Mouse (Mus musculus) intestine, postnatal 0 days (tissue): ENCODE measurements around the gene Ncstn. TPM values are rescaled to one million over a fixed set of nuclear protein-coding genes. Genes with fewer than 3 reads are reported as not detected.

Experiments
- ATAC-seq: fragments of 200-750 bp; cut with Nextera tagmentation; 2 replicates; pipeline ENCODE4 v1.8.0; 2017; ENCODE audit warnings: mild to moderate bottlenecking, moderate TSS enrichment, moderate library complexity
- H3K27ac ChIP-seq: fragments of 300-500 bp; sonication (generic); 2 replicates; pipeline ENCODE4 v1.5.1; 2014; ENCODE audit warnings: mild to moderate bottlenecking, low read depth, low read length, moderate library complexity
- H3K27me3 ChIP-seq: fragments of 300-500 bp; sonication (generic); replicated peaks from 2 replicates; pipeline ENCODE4 v1.6.1; 2014; ENCODE audit warnings: low read length, mixed read lengths; ENCODE audit not compliant: control insufficient read depth, insufficient read depth
- H3K36me3 ChIP-seq: fragments of 300-500 bp; sonication (generic); 2 replicates; pipeline ENCODE4 v1.6.1; 2014; ENCODE audit warnings: mild to moderate bottlenecking, moderate library complexity; ENCODE audit not compliant: control insufficient read depth, insufficient read depth
- H3K4me1 ChIP-seq: fragments of 300-500 bp; sonication (generic); replicated peaks from 2 replicates; pipeline ENCODE4 v1.6.1; 2014; ENCODE audit warnings: antibody characterized with exemption, low read length, mixed read lengths; ENCODE audit not compliant: control insufficient read depth, insufficient read depth
- H3K4me2 ChIP-seq: fragments of 300-500 bp; sonication (generic); replicated peaks from 2 replicates; pipeline ENCODE4 v1.6.1; 2014; ENCODE audit warnings: low read depth, mild to moderate bottlenecking, moderate library complexity
- H3K4me3 ChIP-seq: fragments of 300-500 bp; sonication (generic); 2 replicates; pipeline ENCODE4 v1.5.1; 2014; ENCODE audit warnings: low read depth, low read length
- H3K9ac ChIP-seq: fragments of 300-500 bp; sonication (generic); 2 replicates; pipeline ENCODE4 v1.6.1; 2014; ENCODE audit warnings: mild to moderate bottlenecking, low read depth, low read length
- H3K9me3 ChIP-seq: fragments of 300-500 bp; sonication (generic); 2 replicates; pipeline ENCODE4 v1.6.1; 2016; ENCODE audit warnings: mixed run types; ENCODE audit not compliant: control insufficient read depth
- CTCF ChIP-seq: sonication (generic); IDR thresholded peaks from 2 replicates; pipeline ENCODE4 v1.5.1; 2016; ENCODE audit warnings: low read depth, mild to moderate bottlenecking, control low read depth, antibody characterized with exemption, moderate library complexity
- WGBS: fragments of 180-500 bp; shearing (Covaris S2); extraction: QIAGEN DNeasy Blood & Tissue Kit; methylation state at CpG from one replicate; pipeline ENCODE4 v1.1.7; 2014; 5-methylcytosine and 5-hydroxymethylcytosine counted together
- polyA plus RNA-seq: library from polyadenylated mRNA; unstranded; fragments of >200 nt; fragmentation: Nextera tagmentation; extraction: Ambion mirVana; gene quantifications from 2 replicates; pipeline ENCODE4 v1.2.1, GENCODE M21; 2015

Ncstn gene
- polyA plus RNA-seq, 1 experiment from 2014 or later = 110 TPM

- WGBS = 2% methylated on average over 51 of the region's 54 CpGs
- TF ChIP-seq CTCF = 0 out of 2 replicates have a peak, but pooled peaks have one; percentile 20
Observed at GRCm38 (mm10) chr1:172027010-172027808, 55.4 kb downstream of the Ncstn start.

DNA sequence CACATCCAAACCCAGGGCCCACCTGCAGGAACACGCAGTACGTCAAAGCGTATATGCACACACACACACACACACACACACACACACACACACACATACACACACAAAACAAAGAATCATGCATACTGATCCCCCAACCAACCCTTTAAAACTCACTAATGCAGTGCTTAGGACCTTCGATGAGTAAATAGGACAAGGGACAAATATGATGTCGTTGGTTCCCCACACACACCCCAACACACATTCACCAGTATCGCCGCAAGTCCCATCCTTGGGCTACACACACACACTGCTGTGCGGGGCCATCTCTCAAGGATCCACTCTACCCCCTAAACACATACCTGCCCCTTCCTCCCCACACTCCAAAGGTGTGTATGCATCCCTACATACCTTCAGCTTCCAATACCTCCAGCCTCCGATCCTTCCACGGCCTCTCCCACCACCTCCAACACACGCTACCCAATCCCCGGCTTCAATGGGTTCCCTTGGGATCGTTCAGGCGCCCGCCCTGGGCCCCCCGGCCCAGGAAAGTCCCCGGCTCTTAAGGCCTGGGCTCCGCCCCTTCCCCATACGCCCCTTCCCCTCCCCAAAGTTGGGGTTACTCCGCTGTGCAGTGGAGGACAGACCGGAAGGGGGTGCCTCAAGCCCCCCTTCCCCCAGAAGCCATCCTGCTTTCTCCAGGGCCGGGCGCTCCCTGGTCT is 56.2 kb downstream of the Ncstn start:
- peak overlapping the region; percentile 93 for H3K4me2 ChIP-seq
- no peaks in the 10 kb centered on the region for H3K36me3 ChIP-seq
- peak overlapping the region; percentile 77 for H3K9ac ChIP-seq
- ATAC-seq = peak; percentile 37
- no peaks in the 10 kb centered on the region for H3K9me3 ChIP-seq
- TF ChIP-seq CTCF = no peak
- H3K4me1 ChIP-seq = no peaks in the 10 kb centered on the region
- H3K27me3 ChIP-seq = no peaks in the 10 kb centered on the region
- H3K27ac ChIP-seq = peak overlapping the region; percentile 72; the same call in 1 of the 2 replicates
- WGBS = 7% methylated on average over 23 of the region's 23 CpGs
- peak overlapping the region; percentile 94 for H3K4me3 ChIP-seq

More at GRCm38 (mm10) chr1:172027010-172027808, 55.4 kb downstream of the Ncstn start:
- ATAC-seq = peak; percentile 89
- no peaks in the 10 kb centered on the region for H3K36me3 ChIP-seq
- H3K27me3 ChIP-seq = no peaks in the 10 kb centered on the region
- peak overlapping the region; percentile 94 for H3K4me3 ChIP-seq
- no peaks in the 10 kb centered on the region for H3K4me1 ChIP-seq
- no peaks in the 10 kb centered on the region for H3K9me3 ChIP-seq
- peak overlapping the region; percentile 72; the same call in 1 of the 2 replicates for H3K27ac ChIP-seq
- H3K4me2 ChIP-seq = peak overlapping the region; percentile 93
- peak overlapping the region; percentile 77 for H3K9ac ChIP-seq

DNA sequence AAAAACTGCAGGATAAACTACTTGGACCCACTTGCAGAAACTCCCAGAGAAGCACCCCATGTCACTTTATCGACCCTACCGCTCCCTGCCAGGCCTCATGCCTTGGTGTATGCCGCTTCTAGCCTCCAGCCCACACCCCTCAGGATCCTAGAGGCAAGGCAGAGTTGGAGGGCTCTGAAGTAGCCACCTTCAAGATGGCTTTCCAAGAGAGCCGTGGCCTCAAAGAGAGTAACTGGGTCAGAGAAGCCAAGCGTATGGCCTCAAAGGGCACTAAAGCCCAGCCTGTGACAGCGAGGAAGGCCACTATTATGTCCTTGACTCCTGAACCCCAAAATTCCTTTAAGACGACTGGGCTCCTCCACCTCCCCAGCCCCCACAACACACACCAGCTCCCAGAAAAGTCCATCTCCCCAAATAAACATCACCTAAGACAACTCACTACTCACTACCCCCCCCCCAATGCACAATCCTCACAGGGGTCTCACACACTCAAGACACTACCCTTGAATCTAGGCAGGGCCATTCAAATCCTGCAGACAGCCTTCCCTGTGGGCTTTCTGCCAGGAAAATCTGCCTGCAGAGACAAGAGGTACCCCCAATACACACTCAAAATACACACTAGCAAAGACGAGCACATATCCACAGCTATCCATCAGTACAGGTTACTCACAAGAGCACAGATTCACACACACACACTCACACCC is 57.2 kb downstream of the Ncstn start:
- ATAC-seq = no peak
- Histone ChIP-seq H3K27me3 (no peaks in the 10 kb centered on the region), H3K9me3 (no peaks in the 10 kb centered on the region), H3K36me3 (no peaks in the 10 kb centered on the region), H3K27ac (no peak overlapping the region), H3K4me1 (no peaks in the 10 kb centered on the region), H3K4me3 (no peak overlapping the region), H3K4me2 (peak overlapping the region; percentile 93), H3K9ac (no peak overlapping the region)
- no peak for TF ChIP-seq CTCF
- 60% methylated on average over 8 of the region's 8 CpGs for WGBS

DNA sequence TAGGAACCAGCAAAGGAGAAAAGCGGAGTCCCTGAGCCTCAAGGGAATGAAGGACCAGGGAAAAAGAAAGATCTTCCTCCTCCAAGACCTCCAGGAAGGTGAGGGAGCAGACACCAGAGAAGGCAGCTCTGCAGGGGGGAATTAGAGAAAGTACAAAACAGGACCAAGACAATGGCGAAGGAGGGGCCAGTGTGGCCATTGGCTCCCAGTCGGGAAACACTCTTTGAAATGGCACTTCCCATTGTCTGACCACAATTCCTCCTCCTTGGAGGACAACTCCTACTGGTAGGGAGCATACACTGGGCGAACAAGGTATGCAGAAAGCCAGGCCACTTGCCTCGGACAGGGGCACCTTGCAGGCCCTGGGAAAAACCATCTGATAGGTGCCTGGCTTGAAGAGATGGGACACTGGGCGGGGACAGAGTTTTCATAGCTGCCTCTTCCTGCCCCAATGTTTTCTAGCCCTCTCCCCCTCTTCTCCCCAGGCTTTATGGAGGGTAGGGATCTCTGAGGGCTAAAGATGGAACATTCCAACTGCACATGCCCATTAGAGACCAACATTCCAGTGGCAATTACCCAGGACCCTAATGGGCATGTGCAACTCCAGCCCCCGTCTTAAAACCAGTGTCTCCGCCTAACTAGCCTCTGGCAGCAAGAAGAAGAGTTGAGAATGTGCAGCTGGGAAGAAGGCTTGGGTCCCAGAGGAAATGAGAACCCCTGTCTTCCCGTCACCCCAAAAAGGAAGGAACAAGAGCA is 58.3 kb downstream of the Ncstn start:
- 65% methylated on average over 9 of the region's 9 CpGs for WGBS
- no peaks in the 10 kb centered on the region for H3K36me3 ChIP-seq
- TF ChIP-seq CTCF = no peak
- no peak overlapping the region for H3K4me2 ChIP-seq
- no peaks in the 10 kb centered on the region for H3K4me1 ChIP-seq
- no peak overlapping the region for H3K9ac ChIP-seq
- no peak overlapping the region for H3K27ac ChIP-seq
- H3K9me3 ChIP-seq = no peaks in the 10 kb centered on the region
- ATAC-seq = no peak
- H3K27me3 ChIP-seq = no peaks in the 10 kb centered on the region
- H3K4me3 ChIP-seq = no peak overlapping the region

GRCm38 (mm10) chr1:172019863-172020521 is 62.6 kb downstream of the Ncstn start:
- H3K4me1 ChIP-seq = no peaks in the 10 kb centered on the region
- H3K4me3 ChIP-seq = no peak overlapping the region
- no peaks in the 10 kb centered on the region for H3K9me3 ChIP-seq
- no peaks in the 10 kb centered on the region for H3K27me3 ChIP-seq
- H3K9ac ChIP-seq = no peak overlapping the region
- no peaks in the 10 kb centered on the region for H3K36me3 ChIP-seq
- ATAC-seq = no peak
- 82% methylated on average over 10 of the region's 10 CpGs for WGBS
- TF ChIP-seq CTCF = no peak
- H3K27ac ChIP-seq = no peak overlapping the region
- no peak overlapping the region for H3K4me2 ChIP-seq
